Comparison of ENCODE assay signal across 18 mouse cellular contexts in the genomic region with DNA sequence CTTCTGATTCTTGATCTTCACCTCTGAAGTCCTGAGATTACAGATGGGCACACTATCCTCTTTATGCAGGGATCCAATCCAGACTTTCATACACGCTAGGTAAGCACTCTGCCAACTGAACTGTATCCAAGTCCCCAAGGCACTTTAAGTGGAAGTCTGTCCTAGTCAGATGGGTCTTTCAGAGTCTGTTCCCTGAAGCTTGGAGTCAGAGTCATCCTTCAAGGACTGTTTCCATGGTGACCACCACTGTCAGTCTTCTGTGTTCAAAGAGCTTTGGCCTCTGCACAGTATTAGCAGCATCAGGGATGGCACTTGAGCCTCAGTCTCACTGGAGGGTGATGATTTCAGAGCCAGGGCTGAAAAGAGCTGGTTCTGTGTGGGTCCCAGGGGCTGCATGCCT.
DNase-seq lines count a peak whose midpoint lies in the region; ATAC-seq and TF ChIP-seq lines count a peak whose summit lies in the region.
"Had no signal": no experiment of that assay in that cellular context is flagged by ENCODE, and none has a peak within 500 bp of the region (broad histone marks: within the 10 kb centered on the region; RNA-seq: fewer than 3 reads in every experiment).

No protein-coding gene starts in this region.

- H3K4me2 ChIP-seq in midbrain, postnatal 0 days (ENCODE audit: low read depth, low read length, poor library complexity, severe bottlenecking): no peak overlapping the region
- H3K4me2 ChIP-seq: heart, embryonic 13.5 days; limb, embryonic 15.5 days; stomach, embryonic 15.5 days had no signal

- H3K4me1 ChIP-seq in midbrain, postnatal 0 days (ENCODE audit: insufficient read depth, low read length): peaks cover 4% of the 10 kb centered on the region; the same call in 1 of the 2 replicates
- H3K4me1 ChIP-seq: limb, embryonic 15.5 days; stomach, embryonic 15.5 days had no signal

- no peak overlapping the region for H3K27ac ChIP-seq in midbrain, postnatal 0 days (ENCODE audit: low read depth, low read length)
- H3K27ac ChIP-seq: heart, embryonic 13.5 days; kidney, postnatal 0 days; limb, embryonic 15.5 days; stomach, embryonic 15.5 days had no signal

- H3K36me3 ChIP-seq in midbrain, postnatal 0 days (ENCODE audit: insufficient read depth, low read length): no peaks in the 10 kb centered on the region
- H3K36me3 ChIP-seq: G1E; heart, embryonic 13.5 days; limb, embryonic 15.5 days; stomach, embryonic 15.5 days had no signal

- H3K9me3 ChIP-seq in midbrain, postnatal 0 days (ENCODE audit: low read length): no peaks in the 10 kb centered on the region
- H3K9me3 ChIP-seq: G1E; heart, embryonic 13.5 days; limb, embryonic 15.5 days; stomach, embryonic 15.5 days had no signal

- no peak overlapping the region for H3K9ac ChIP-seq in midbrain, postnatal 0 days (replicated peaks; ENCODE audit: low read length, poor library complexity, severe bottlenecking)
- H3K9ac ChIP-seq: heart, embryonic 13.5 days; limb, embryonic 15.5 days; stomach, embryonic 15.5 days had no signal

- H3K4me3 ChIP-seq in midbrain, postnatal 0 days (ENCODE audit: low read depth, low read length): no peak overlapping the region
- H3K4me3 ChIP-seq: heart, embryonic 13.5 days; limb, embryonic 15.5 days; stomach, embryonic 15.5 days had no signal

- TF ChIP-seq CTCF in brain, embryonic 14.5 days (IDR thresholded peaks at IDR 0.05; ENCODE audit: borderline replicate concordance, extremely low read depth, insufficient read depth, insufficient read length): no peak
- no peak for TF ChIP-seq CTCF in midbrain, postnatal 0 days (IDR thresholded peaks at IDR 0.05)

- peak; percentile 80 to 86 for DNase-seq in cerebellum, postnatal 10 days
- DNase-seq in cerebellum, adult 11-12 months: no peak
- peak; percentile 9 for DNase-seq in layer of hippocampus, adult 9-11 months
- DNase-seq in layer of hippocampus, adult 11-12 months (ENCODE audit: low spot score): no peak
- peak; percentile 69 for DNase-seq in brain, embryonic 14.5 days (ENCODE audit: low read depth)
- peak; percentile 86 for DNase-seq in midbrain, postnatal 0 days (ENCODE audit: low spot score)
- DNase-seq in thymus, postnatal 4 days: no peak
- no peak for DNase-seq in lung, postnatal 4 days
- DNase-seq: B cell, adult 2 months; cerebellum, adult 8-10 months; gastrocnemius, postnatal 14 days had no signal

- 69% methylated on average over 1 of the region's 1 CpGs for WGBS in midbrain, postnatal 0 days

- peak; percentile 78 for ATAC-seq in midbrain, postnatal 0 days (ENCODE audit: low FRiP score)
- ATAC-seq: inflammation-experienced regulatory T-cells, adult 6 months; lung, postnatal 0 days had no signal

- H3K27me3 ChIP-seq in midbrain, postnatal 0 days (ENCODE audit: insufficient read depth, low read length): no peaks in the 10 kb centered on the region
- H3K27me3 ChIP-seq: heart, embryonic 13.5 days; limb, embryonic 15.5 days; stomach, embryonic 15.5 days had no signal

- no peak for TF ChIP-seq POLR2A in brain, embryonic 14.5 days (IDR thresholded peaks at IDR 0.05; ENCODE audit: borderline replicate concordance, extremely low read depth, insufficient read depth, insufficient read length, poor library complexity, severe bottlenecking)

Comparison
In these comparisons a context has a peak if more than half of its experiments do, and no peak if none do; other contexts are left out.
1. DNase-seq: peak in cerebellum, postnatal 10 days (2 of 2), layer of hippocampus, adult 9-11 months (single experiment), brain, embryonic 14.5 days (single experiment) and midbrain, postnatal 0 days (single experiment); none in cerebellum, adult 11-12 months (single experiment), layer of hippocampus, adult 11-12 months (single experiment), thymus, postnatal 4 days (single experiment) and lung, postnatal 4 days (0 of 2).